Mouse (Mus musculus) cerebellum, adult (tissue): ENCODE measurements at regions not wholly inside any gene's neighbourhood (a gene's known extent, or its start where the extent isn't known, plus 50 kb on each side); places are given as distances from the start of the nearest gene placed in this dataset.

Experiments used
- ATAC-seq: cut with Nextera tagmentation; 2 replicates; pipeline ENCODE4 v1.9.2; 2017; ENCODE audit warnings: mild to moderate bottlenecking, moderate library complexity, mixed read lengths; ENCODE audit not compliant: insufficient number of reproducible peaks, low FRiP score, low TSS enrichment

- no peak for ATAC-seq
These were observed 158.0 kb upstream of the N4bp1 start for GRCm38 (mm10) chr8:87043016-87043415.

GRCm38 (mm10) chr8:87037620-87038380 lies 152.7 kb upstream of the N4bp1 start:
- ATAC-seq, result peak; percentile 74; the same call in 1 of the 2 replicates

- ATAC-seq, result no peak
These were observed 150.9 kb upstream of the N4bp1 start for GRCm38 (mm10) chr8:87035996-87036395.

- ATAC-seq, result no peak
These were observed 143.1 kb upstream of the N4bp1 start for GRCm38 (mm10) chr8:87028171-87028570.

- ATAC-seq, result no peak
These were observed 140.9 kb upstream of the N4bp1 start for GRCm38 (mm10) chr8:87025946-87026345.

GRCm38 (mm10) chr8:87019795-87020194 lies 134.7 kb upstream of the N4bp1 start:
- ATAC-seq, result no peak

GRCm38 (mm10) chr8:86975546-86975945 lies 90.5 kb upstream of the N4bp1 start:
- no peak for ATAC-seq

- ATAC-seq, result no peak
These were observed 86.7 kb upstream of the N4bp1 start for GRCm38 (mm10) chr8:86971736-86972135.

GRCm38 (mm10) chr8:86969051-86969450 lies 84.0 kb upstream of the N4bp1 start:
- ATAC-seq, result no peak

GRCm38 (mm10) chr8:86967891-86968311 lies 82.8 kb upstream of the N4bp1 start:
- ATAC-seq, result no peak

GRCm38 (mm10) chr8:86961218-86962195 lies 76.4 kb upstream of the N4bp1 start:
- ATAC-seq, result no peak
